Mouse (Mus musculus) CH12F3 (cell line): Measurements from ENCODE around the gene 5730522E02Rik.

Experiments
- in situ Hi-C: fragments of 300-500 bp; cut with MboI; formaldehyde crosslinking; loops from 2 replicates; pipeline ENCODE4 v1.14.3; 2020; ENCODE audit warnings: low sequenced_read_pairs

The 5730522E02Rik gene

DNA sequence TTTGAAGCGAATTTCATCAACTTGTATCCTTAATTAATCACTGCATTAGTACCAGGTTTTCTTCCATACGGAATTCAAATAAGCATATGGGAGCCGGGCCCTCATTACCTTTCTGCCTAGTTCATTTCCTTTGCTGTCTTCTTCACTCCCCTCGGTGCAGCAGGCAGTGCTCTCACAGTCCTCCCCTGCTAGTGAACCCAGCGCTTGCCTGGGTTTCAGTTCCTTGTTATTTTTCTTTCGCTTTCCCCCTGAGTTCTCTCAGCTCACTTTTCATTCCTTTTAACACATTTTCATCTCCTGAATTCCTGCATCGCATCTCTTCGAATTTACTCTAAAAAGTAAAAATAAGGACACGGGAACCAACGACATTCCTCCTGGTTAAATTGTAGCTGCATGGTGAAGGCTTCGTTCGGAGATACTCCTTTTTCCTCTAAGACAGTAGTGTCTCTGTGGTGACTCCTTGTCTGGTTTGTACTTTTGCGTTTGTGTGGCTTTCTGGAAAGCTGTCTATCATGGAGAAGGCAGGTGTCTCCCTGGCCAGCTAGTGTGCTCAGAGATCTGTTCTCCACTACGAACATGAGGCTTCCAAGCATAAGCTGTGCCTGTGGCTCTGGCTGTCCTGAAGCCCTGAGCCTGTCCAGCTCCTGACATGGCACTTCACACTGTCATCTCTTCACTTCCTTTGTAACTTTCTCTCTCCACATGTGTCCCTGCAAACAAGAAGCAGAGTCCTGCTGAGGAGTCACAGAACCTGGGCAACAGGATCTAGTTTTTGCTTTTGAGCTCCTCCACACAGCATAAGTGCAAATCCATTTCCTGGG, 361.5 kb downstream of the 5730522E02Rik start:
- in situ Hi-C loops: no loop called here

DNA sequence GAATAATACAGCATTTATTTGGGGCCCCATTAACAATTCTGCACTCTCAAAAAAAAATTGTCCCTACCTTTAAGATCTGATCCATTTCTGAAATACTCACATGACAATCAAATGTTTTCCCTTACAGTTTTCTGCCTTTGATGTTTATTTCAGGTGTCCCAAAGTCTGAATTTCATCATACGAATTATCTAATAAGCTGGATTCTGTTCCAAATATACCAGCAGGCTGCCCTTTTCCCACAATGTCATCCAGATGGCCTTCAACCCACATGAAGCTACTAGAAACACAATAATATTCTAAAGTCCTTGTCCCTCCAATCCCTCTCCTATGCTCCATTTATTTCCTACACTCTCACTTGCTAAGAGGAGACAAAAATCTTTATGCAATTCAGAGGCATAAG, 372.1 kb downstream of the 5730522E02Rik start:
- in situ Hi-C loops: no loop called here

DNA sequence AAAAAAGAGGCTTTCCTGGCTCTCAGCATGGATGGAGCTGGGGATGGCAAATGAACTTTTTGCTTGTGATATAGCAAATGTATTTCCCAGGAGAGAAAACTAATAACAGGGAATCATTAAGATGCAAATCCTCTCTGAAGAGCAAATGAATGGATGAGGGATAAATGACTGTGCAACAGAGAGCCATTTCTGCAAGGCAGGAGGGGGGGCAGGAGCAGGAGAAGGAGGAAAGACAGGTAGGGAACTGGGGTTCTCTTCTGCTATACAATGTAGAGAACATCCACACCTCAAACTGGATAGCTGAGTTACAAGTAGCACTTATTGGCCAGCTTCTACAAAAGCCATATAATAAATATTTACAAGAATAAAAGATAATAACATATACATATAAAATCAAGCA, 390.8 kb downstream of the 5730522E02Rik start:
- in situ Hi-C loops: no loop called here

DNA sequence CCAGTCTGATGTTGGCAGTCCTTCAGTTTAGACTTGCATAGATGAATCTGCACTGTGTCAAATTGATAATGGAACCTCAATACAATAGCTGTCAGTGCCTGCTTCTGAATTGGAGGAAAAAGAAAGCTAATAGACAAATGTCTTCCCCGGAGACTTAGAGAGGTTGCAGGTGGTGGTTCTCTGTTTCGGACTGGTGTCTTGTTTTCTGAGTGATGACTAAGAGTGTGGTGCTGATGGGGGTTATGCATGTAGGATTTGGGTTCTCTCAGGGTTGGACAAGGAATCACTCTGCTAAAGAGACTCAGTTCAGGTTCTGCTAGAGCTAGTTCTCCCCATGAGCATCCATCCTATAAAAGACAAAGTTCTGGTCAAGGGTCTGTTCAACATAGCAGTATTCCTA, 397.1 kb downstream of the 5730522E02Rik start:
- in situ Hi-C loops: no loop called here

DNA sequence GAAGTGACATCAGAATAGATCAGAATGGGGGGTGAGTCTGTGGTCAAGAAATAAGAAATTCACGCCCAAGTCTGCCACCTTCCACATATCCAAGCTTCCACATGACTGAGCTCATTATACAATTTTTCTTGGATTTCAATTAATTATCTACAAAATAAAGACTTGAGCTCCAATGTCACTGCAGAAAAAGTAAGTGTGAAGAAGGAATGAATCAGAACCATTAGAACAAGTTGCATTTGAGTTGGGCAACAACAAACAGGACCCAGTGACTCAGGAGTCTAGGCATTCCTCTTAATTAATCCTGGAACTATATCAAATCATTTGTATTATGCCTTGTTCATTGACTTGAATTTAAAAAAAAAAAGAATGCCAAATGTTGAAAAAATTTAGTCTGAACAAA, 422.9 kb downstream of the 5730522E02Rik start:
- in situ Hi-C loops: no loop called here

DNA sequence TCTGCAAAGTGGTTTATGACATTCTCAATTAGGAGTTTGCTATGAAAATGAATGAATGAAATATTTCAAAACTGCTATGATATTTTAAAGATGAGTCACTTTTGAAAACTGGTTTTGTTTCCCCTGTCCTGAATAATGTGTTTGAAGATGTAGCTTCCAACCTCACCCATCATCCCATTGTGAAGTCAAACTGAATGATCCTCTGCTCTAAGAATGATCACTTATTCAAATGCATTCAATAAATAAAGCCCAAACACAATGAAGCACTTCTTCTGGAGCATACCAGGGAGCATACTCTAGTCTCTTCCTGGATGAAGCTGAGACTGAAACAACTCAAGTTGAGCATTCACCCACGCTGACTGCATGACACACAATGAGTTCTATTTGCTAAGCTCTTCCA, 438.3 kb downstream of the 5730522E02Rik start:
- in situ Hi-C loops: no loop called here

DNA sequence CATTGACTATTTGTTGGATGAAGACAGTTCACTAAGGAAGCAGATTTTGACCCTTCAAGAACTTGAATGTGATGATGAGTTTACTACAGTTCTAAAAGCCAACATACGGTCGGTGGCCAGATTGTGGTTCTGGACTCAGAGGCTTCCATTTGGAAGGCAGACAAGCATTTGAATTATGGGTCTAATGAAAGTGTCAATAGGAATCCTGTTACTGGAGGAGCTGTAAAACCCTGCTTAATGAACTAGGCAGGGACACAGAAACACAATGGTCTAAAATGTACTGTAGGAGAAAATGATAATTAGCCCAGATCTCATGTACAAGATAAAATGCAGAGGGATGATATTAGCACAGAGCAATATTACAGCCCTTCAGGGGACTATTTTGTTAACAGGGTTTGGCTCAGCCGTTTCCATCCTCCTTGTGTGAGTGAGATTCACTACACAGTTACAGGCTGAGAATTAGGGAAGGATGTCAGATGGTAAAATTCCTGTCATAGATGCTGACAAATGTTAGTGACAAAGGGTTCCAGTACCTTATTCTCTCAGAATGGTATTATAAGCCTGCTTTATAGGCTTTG, 439.5 kb downstream of the 5730522E02Rik start:
- in situ Hi-C loops: no loop called here

DNA sequence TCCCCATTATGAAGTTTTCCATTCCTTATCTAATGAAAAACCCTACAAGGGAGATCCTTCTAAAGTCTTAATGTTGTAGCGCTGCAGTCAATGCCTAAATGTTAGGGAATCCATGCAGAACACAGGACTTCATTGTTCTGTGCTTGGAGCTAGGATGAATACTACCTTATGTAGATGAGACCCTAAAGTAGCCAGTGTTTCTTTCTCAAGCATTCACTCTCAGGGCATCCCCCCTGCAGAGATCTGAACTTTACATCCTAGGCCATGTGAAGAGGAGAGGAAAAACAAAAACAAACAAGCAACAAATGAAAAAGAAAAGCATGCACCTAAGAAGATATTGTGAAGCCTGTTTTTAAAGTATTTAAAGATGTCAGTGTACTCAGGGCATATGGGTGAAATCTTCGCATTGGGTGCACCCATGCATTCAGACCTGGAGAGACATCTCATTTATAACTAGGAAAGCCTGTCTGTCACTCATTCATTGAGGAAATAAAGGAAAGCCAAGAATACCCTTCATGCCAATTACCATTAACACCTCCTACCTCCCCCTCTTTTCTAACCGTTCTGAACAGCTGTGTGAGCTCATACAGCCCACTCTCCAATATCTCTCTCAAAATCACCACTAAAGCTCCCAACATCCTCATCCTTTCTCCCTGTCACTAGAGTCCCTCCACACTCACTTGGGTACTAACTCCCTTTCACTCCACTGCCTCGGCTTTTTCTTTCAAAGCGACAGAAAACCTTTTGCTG, 442.8 kb downstream of the 5730522E02Rik start:
- in situ Hi-C loops: no loop called here

DNA sequence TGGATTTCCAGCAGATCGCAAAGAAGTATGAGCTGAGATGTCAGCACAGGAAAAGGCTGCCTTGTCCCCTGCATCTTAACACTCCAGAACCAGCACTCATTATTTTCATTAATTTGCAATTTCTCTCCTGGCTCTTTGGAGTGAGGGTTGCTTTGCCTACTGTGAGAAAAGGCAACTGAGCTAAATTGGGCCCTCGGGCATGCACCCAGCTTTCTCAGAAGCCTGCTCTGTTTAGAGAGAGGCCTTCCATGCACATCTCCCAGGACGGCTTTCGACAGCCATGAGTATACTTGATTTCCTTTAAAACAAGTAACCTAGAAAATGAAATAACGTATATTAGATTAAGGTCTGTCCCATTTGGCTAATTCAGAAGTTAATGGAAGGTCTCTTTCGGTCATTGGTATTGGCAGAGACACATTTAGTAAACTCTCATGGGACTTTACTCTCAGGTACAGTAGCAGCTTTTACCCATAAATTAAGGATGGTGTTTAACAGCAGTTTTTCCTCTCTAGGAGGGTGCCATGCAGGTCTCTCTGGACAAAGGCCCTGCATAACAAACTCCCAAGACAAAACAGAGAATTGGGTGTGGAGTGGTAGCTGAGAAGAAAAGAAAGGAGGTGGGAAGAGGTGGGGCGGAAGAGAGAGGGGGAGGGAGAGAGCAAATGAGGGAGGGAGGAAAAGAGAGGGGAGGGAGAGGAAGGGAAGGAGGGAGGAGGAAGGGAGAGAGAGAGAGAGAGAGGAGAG, 457.2 kb downstream of the 5730522E02Rik start:
- in situ Hi-C loops: no loop called here

DNA sequence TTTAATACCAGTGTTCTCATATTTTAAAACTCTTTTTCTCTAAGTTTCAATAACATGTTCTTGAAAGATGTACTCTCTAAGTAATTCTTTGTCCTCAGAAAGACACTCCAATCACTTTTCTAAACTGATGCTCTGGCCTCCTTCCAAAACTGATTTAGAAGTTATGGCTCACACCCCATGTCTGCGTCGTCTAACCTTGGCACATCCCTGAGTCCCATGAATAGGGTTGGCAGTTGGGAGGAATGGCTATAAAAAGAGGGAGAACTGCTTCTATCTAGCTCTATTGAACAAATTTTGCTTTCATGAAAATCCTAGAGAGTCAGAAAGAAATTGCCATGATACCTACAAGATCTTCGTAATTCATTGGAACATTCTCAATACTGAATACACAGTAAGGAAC, 458.1 kb downstream of the 5730522E02Rik start:
- in situ Hi-C loops: no loop called here

DNA sequence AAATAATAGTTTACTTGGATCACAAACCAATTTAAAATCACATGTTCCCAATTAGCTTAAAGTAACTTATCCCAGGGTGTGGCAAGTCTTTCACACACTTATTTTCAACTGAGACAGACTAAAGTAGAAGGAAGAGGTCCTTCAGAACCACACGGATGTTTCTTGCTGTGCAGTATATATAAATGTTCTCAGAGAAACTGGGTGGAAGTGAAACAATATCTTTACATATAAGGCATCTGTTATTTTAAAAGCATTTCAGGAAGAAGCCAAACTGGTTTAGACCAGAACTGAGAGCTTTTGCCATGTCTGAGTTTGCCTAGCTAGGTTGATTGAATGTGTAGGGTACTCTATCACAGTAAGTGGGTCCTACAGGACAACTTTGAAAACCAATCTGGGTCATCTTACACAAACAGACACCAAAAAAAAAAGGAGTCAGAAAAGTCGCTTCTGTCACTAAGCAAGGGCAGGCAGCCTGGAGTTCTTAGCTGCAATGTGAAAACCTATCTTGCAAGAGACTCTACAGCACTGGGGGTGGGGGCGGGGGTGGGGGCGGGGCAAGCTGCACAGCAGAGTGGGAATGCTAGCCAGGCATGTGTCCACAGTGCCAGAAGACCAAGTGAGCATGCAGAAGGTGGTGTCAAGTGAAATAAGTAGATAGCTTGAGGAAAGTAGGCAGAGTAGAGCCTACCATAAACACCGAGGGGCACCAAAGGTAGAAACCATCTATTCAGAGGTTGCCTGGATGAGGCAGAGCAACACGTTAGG, 463.3 kb downstream of the 5730522E02Rik start:
- in situ Hi-C loops: no loop called here

DNA sequence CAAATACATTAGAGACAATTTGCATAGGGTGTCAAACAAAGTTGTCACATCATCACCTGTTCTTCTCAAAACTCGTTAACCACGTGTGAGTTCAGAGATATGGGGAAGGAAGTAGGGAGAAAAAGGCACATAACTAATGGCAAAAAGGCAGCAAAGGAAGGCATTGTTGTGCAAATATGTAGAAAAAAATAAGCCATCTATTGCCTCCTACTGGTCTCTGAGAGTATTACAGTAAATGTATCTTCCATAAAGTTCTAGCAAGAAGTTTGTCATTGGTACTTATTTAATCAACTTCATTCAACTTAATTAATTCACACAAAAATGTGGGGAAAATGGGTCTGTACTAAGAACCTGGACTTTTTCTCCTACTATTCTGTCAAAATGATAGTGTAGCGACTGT, 466.9 kb downstream of the 5730522E02Rik start:
- in situ Hi-C loops: no loop called here

DNA sequence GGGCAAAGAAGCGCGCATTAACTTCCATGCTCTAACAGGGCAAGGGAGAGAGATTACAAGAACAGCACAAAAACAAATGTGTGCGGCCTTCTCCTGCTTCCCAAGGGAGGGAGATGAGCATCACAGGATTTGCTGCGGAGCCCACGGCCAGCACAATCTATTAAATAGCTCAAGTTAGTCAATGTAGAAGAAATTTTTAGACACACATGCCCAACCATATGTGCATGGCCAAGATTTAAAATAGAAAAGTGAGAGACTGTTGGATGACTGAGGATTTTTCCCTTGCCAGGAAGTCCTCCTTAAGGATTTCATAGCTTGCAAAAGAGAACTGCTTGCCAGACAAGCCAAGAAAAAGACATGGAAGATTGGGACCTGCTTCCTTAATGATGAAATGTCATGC, 473.3 kb downstream of the 5730522E02Rik start:
- in situ Hi-C loops: no loop called here

DNA sequence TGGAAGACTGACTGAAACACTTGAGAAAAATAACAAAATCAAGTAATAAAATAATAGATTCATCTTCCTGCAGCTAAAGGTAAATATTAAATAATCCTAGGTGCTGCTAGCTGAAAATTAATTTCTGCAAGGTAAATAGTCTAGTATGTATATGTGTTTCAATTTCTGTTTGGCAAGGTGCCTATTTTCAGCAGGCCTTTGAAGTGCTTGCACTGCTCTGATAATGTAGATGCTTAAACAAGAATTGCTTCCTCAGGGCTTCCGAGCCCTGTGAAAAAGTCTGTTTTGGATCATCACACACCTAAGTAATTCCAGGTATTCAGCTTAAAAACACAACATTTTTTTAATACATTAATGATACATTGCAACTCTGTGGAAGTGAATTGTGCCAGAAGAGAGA, 481.1 kb downstream of the 5730522E02Rik start:
- in situ Hi-C loops: no loop called here

DNA sequence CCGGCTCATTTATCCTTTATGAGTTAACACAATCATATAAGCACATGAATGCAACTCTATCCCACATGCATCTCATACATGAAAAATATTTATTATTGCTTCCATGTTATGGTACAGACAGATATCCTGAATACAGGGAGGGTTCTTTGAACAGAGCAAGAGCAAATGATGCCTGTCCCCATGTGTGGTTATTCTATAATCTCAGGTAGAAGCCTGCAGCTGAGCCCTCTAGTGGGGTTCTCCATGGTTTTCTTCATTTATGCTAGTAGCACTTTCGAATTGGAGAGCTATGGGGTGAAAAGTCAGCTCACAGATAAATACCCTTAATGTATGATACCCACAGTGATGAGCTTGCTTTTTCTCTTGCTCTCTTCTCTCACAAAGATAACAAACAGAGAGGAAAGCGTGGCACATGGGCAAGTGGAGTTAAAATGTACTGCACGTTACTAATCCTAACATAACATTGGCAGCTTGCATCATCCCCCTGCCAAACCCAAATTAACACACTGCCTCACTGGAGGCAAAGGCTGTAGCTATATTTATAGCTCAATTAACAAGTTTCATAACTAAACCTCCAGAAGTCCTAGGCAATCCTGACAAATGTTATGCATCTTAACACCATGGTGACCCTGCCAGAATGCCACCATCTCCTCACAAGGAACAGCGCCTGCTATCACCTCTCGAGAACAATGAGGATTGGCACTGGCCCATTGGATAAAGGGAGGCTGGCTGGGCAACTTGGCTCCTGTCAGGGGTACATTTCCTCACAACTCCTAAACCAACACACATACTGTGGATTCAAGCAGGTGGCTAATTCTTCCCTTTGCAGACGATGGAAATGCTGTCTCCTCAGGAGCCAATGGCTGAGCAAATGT, 494.9 kb downstream of the 5730522E02Rik start:
- in situ Hi-C loops: no loop called here

DNA sequence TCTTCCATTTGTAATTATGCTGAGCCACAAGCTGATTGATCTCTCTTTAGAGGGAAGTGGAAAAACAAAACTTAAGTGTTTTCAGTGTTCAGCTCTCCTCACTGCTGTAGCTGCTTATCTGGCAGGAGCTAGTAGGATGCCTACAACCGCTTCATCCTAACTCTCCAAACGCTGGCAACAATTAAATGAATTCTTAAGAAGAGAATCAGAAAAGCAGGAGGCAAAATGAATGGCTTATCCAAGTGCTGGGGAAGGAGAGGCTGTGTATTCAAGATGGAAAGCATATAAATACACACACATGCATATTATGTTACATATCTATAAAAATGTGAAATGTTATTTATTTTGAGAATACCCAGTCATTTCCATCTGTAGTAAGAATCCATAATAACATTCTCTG, 500.0 kb downstream of the 5730522E02Rik start:
- in situ Hi-C loops: no loop called here

DNA sequence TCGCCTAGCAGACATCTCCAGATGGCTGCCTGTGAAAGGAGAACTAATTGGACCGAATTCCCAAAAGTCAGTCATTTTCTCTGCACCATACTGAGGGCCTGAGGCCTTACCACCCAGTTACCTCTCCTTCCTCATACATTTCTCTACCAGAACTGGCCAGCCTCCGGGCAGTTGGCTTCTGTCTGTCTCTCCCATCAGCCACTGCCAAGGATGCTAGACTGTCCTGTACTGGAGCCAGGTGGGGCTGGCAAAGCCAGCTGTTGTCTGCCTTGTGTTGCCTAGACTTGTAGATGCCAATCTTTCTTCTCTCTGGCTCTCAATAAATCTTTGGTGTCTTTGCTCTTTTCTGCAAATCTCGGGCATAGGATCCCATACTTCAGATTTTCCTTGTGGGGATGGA, 500.7 kb downstream of the 5730522E02Rik start:
- in situ Hi-C loops: no loop called here

DNA sequence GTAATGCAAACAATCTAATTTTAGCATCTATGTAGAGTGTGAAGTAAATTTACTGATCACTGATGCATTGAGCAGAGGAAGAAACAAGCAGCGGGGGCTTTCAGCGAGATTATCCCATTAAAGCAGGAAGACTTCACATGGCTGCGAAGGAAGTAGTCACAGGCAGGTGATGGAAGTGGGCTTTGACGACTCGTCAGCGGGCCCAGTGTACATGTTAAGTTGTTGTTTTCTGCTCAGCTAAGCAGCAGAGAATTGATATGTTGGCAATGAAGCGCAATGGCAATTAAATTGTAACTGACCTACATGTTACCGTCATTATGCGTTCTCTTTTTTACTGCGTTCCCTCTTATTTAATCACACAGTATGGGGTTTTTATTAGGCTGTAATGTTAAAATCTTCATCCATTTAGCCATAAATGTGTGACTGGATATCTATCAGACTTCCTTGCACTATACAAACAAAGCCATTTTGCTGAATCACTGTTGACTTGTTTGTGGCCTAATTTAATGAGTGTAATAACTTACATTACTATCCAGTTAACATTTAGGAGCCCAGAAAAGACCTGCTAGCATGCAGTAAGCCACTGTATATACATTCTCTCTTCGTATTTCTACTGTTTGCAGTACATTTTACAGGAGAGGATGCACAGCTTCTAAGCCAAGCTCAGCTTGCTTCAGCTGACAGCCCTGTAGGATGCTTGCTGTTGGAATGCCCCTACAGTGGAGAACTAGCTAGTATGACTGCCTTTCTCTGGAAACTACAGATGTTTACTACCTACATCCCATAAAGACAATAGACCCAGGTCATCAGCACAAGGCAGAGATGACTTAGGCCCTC, 506.0 kb downstream of the 5730522E02Rik start:
- in situ Hi-C loops: no loop called here

DNA sequence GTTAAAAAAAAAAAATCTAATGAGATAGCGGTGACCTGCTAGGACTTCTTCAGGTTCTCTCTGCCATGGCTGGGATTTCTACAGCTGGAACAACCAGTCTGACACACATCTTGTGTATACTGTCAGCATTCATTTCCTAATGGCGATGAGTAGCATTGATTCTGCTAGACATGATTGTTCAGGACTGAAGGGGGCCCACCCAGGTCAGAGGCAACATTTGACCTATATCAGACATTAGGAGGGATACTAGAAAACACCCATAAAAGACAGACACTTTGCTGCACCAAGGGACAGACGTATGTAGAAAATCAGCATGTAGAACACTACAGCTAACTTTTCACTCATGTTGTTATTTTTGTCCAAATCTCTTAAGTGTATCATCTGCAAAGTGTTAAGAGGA, 507.8 kb downstream of the 5730522E02Rik start:
- in situ Hi-C loops: no loop called here
